Mouse (Mus musculus) hindbrain, embryonic 10.5 days (tissue): ENCODE results near the gene Olfr11. TPM values are rescaled to one million over a fixed set of nuclear protein-coding genes. Genes with fewer than 3 reads are reported as not detected.

ENCODE experiments used
- DNase-seq: peaks from one replicate; pipeline ENCODE4 v3.0.0-alpha.2; 2017; ENCODE audit warnings: low spot score
- H3K27ac ChIP-seq: fragments of 300-500 bp; sonication (generic); 2 replicates; pipeline ENCODE4 v1.5.1; 2016; ENCODE audit warnings: mild to moderate bottlenecking, moderate library complexity
- H3K27me3 ChIP-seq: fragments of 300-500 bp; sonication (generic); 2 replicates; pipeline ENCODE4 v1.6.1; 2016; ENCODE audit warnings: mild to moderate bottlenecking; ENCODE audit not compliant: poor library complexity, insufficient read depth, severe bottlenecking
- H3K36me3 ChIP-seq: fragments of 300-500 bp; sonication (generic); 2 replicates; pipeline ENCODE4 v1.6.1; 2016; ENCODE audit warnings: mild to moderate bottlenecking, moderate library complexity
- H3K4me1 ChIP-seq: fragments of 300-500 bp; sonication (generic); replicated peaks from 2 replicates; pipeline ENCODE4 v1.6.1; 2016; ENCODE audit warnings: mild to moderate bottlenecking
- H3K4me3 ChIP-seq: fragments of 300-500 bp; sonication (generic); 2 replicates; pipeline ENCODE4 v1.5.1; 2016; ENCODE audit warnings: mild to moderate bottlenecking, moderate library complexity
- H3K9me3 ChIP-seq: fragments of 300-500 bp; sonication (generic); 2 replicates; pipeline ENCODE4 v1.6.1; 2016; ENCODE audit warnings: mild to moderate bottlenecking, moderate library complexity
- WGBS: fragments of 180-500 bp; shearing (Covaris S2); methylation state at CpG from one replicate; pipeline ENCODE4 v1.1.7; 2016; 5-methylcytosine and 5-hydroxymethylcytosine counted together
- polyA plus RNA-seq: library from polyadenylated mRNA; unstranded; fragments of >200 nt; fragmentation: Nextera tagmentation; extraction: Ambion mirVana; gene quantifications from 2 replicates; pipeline ENCODE4 v1.2.1, GENCODE M21; 2016

Gene Olfr11
- polyA plus RNA-seq, result not detected in 2 replicates

DNA sequence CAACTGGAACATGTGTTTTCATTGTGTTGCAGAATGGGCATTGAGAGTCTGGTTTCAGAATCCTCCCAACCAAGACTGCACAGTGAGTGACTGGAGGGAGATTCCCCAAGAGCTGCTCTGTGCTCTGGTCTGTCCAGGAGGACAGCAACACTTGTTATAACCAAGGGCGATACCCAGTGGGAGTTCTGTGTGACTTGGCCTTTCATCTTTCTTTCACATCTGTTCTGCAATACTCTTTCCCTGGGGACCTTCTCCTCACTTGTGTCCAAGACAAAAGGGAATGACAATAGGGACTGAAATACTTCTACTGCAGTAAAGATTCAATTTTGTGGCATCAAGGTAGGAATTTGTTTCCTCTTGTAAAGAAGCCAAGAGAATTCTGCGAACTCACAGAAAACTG lies at the start of gene Olfr11:
Gene Olfr11 (minus strand): TSS at position 101 of the 400 bp plus-strand sequence.
- no peaks in the 10 kb centered on the region for H3K4me1 ChIP-seq
- H3K27me3 ChIP-seq, result no peaks in the 10 kb centered on the region
- 81% methylated on average over 2 of the region's 2 CpGs for WGBS
- no peak within 1 kb of the TSS for H3K4me3 ChIP-seq
- H3K27ac ChIP-seq, result no peak within 1 kb of the TSS
- no peaks in the 10 kb centered on the region for H3K36me3 ChIP-seq
- H3K9me3 ChIP-seq, result no peaks in the 10 kb centered on the region; the same call in 1 of the 2 replicates
- DNase-seq, result no peak

DNA sequence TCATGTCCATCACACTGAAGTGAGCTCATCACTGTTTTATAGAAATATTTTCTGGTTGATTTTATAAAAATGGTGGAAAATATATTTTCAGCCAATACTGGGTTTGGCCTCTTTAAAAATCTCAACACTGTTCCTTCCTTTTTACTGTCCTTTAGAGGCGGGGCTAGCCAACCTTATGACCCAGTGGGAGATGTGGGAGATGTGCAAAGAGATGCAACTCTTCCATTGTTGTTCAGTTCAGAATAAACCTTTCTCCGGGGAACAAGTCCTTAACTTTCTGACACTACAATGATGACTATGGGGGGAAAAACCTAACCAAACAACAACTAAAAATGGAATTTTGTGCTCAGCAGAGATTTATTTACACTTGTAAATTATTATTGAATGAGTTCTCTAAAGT lies 35.0 kb upstream of the Olfr11 start, which contains the start of gene Olfr1360:
Gene Olfr1360 (minus strand): TSS at position 101 of the 400 bp plus-strand sequence.
- no peak for DNase-seq
- no peak within 1 kb of the TSS for H3K27ac ChIP-seq
- no peaks in the 10 kb centered on the region for H3K9me3 ChIP-seq
- no peaks in the 10 kb centered on the region for H3K36me3 ChIP-seq
- H3K4me3 ChIP-seq, result no peak within 1 kb of the TSS
- H3K27me3 ChIP-seq, result no peaks in the 10 kb centered on the region
- no peaks in the 10 kb centered on the region for H3K4me1 ChIP-seq
- 71% methylated on average over 2 of the region's 2 CpGs for WGBS

DNA sequence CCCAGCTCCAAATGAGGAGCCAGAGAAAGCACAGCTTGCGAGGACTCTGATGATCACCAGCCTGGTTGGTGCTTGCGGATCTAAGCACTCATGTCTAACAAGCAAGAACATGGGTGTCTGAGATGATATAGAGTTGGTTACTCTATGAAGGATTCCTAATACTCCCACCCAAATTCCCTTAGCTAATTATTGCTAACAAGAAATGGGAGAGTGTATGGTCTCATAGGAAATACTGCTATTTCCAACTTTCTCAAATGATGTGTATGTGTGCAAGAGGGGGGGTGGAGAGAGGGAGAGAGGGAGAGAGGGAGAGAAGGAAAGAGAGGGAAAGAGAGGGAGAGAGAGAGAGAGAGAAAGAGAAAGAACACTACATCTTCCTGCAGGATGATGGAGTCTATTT lies 21.0 kb upstream of the Olfr11 start, which contains the start of gene Olfr1361:
Gene Olfr1361 (minus strand): TSS at position 101 of the 400 bp plus-strand sequence.
- no peaks in the 10 kb centered on the region for H3K9me3 ChIP-seq
- no peaks in the 10 kb centered on the region for H3K4me1 ChIP-seq
- no peak within 1 kb of the TSS for H3K27ac ChIP-seq
- WGBS, result 74% methylated on average over 2 of the region's 2 CpGs
- H3K27me3 ChIP-seq, result no peaks in the 10 kb centered on the region
- no peak for DNase-seq
- no peaks in the 10 kb centered on the region for H3K36me3 ChIP-seq
- H3K4me3 ChIP-seq, result no peak within 1 kb of the TSS

DNA sequence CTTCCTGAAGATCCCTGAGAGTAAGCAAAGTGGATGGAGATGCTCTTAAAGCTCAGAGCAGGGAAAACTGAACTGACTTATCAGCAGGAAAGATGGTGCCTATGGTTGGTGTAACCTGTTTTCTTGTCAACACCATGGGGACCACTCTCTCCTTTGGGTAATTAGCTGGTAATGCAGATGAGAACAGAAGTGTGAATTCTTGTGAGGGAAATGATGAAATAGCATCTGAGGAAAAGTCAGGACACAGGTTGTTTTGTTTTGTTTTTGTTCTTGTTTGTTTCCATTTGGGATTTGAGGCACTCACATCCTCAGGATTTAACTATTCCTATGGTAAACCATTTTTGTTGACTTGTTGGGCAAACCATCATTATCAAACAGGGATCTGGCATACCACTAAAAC lies 28.4 kb downstream of the Olfr11 start, which contains the start of gene Olfr1362:
Gene Olfr1362 (minus strand): TSS at position 101 of the 400 bp plus-strand sequence.
- no peaks in the 10 kb centered on the region for H3K4me1 ChIP-seq
- H3K27ac ChIP-seq, result no peak within 1 kb of the TSS
- DNase-seq, result no peak
- H3K4me3 ChIP-seq, result no peak within 1 kb of the TSS
- H3K9me3 ChIP-seq, result no peaks in the 10 kb centered on the region
- H3K27me3 ChIP-seq, result no peaks in the 10 kb centered on the region
- H3K36me3 ChIP-seq, result no peaks in the 10 kb centered on the region

DNA sequence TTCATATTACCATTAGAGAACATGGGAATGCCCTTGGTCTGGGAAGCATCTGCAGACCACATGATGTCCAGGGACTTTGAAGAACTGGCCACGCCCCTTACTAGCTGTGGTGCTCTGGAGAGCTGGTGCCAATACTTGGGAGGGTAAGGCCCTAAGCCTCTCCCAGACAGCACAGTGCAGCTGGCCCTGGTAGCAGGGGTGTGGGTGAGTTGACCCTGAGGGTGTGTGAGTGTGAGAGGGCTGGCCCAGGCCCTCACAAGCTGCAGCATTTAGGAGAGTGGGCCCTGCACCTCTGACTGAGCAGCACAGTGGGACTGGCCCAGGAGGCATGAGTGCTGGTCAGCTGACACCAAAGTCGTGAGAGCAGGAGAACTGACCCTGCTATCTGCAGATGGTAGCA lies 50.7 kb downstream of the Olfr11 start:
- no peak overlapping the region for H3K4me3 ChIP-seq
- H3K27ac ChIP-seq, result no peak overlapping the region
- 70% methylated on average over 2 of the region's 2 CpGs for WGBS
- DNase-seq, result no peak
- H3K27me3 ChIP-seq, result no peaks in the 10 kb centered on the region
- H3K36me3 ChIP-seq, result no peaks in the 10 kb centered on the region
- H3K4me1 ChIP-seq, result no peaks in the 10 kb centered on the region
- 0 out of 2 replicates have a peak, but pooled peaks cover 5% of the 10 kb centered on the region for H3K9me3 ChIP-seq

Other genes starting within 250 kb of the Olfr11 start
- gene Zkscan3, start 239.8 kb downstream of the Olfr11 start, polyA plus RNA-seq, result 76.8 and 87.6 TPM in 2 replicates
- gene Pgbd1, start 201.5 kb downstream of the Olfr11 start, polyA plus RNA-seq, result 4.3 and 5.5 TPM in 2 replicates
- gene Zscan26, start 188.8 kb downstream of the Olfr11 start, polyA plus RNA-seq, result 20.6 and 23.6 TPM in 2 replicates
- gene Nkapl, start 174.0 kb downstream of the Olfr11 start, polyA plus RNA-seq, result 2.0 and 2.5 TPM in 2 replicates
- 4.2 and 4.4 TPM in 2 replicates for gene Zkscan4, start 163.6 kb downstream of the Olfr11 start, polyA plus RNA-seq
- 1.7 TPM in 1 of 2 replicates, not detected in the other for gene Gm10065, start 163.1 kb downstream of the Olfr11 start, polyA plus RNA-seq
- 0.16 and 0.39 TPM in 2 replicates for gene AK157302, start 147.3 kb downstream of the Olfr11 start, polyA plus RNA-seq
- gene Gm11273, start 141.1 kb downstream of the Olfr11 start, polyA plus RNA-seq, result 5.3 and 6.4 TPM in 2 replicates
- gene Zkscan8, start 111.4 kb downstream of the Olfr11 start, polyA plus RNA-seq, result 5.0 and 6.7 TPM in 2 replicates
- 0.29 TPM in 1 of 2 replicates, not detected in the other for gene Olfr1366, start 99.7 kb downstream of the Olfr11 start, polyA plus RNA-seq
- gene Olfr1535, start 82.6 kb downstream of the Olfr11 start, polyA plus RNA-seq, result not detected in 2 replicates
- not detected in 2 replicates for gene Olfr1364, start 60.8 kb downstream of the Olfr11 start, polyA plus RNA-seq
- not detected in 2 replicates for gene Olfr1362, start 28.5 kb downstream of the Olfr11 start, polyA plus RNA-seq
- gene Olfr1361, start 20.9 kb upstream of the Olfr11 start, polyA plus RNA-seq, result not detected in 2 replicates
- not detected in 2 replicates for gene Olfr1360, start 34.9 kb upstream of the Olfr11 start, polyA plus RNA-seq
- gene Olfr1359, start 55.6 kb upstream of the Olfr11 start, polyA plus RNA-seq, result not detected in 2 replicates
- gene Hist1h2bl, start 73.6 kb upstream of the Olfr11 start, polyA plus RNA-seq, result 2.2 TPM in 1 of 2 replicates, not detected in the other
- gene Hist1h2ai, start 73.9 kb upstream of the Olfr11 start, polyA plus RNA-seq, result 16.6 and 22.9 TPM in 2 replicates
- gene Hist1h3h, start 75.1 kb upstream of the Olfr11 start, polyA plus RNA-seq, result 12.7 and 15.7 TPM in 2 replicates
- 5.2 and 6.1 TPM in 2 replicates for gene Hist1h2bm, start 79.5 kb upstream of the Olfr11 start, polyA plus RNA-seq
- 0.58 and 0.85 TPM in 2 replicates for gene Hist1h4j, start 92.5 kb upstream of the Olfr11 start, polyA plus RNA-seq
- gene Hist1h4k, start 108.0 kb upstream of the Olfr11 start, polyA plus RNA-seq, result 2.8 and 4.2 TPM in 2 replicates
- 14.0 and 21.0 TPM in 2 replicates for gene Hist1h2ak, start 111.3 kb upstream of the Olfr11 start, polyA plus RNA-seq
- 1.0 and 3.4 TPM in 2 replicates for gene Hist1h2bn, start 111.6 kb upstream of the Olfr11 start, polyA plus RNA-seq
- 39.0 and 41.1 TPM in 2 replicates for gene Hist1h1b, start 138.1 kb upstream of the Olfr11 start, polyA plus RNA-seq
- 112 and 120 TPM in 2 replicates for gene Hist1h3i, start 140.9 kb upstream of the Olfr11 start, polyA plus RNA-seq
- gene Hist1h2an, start 144.7 kb upstream of the Olfr11 start, polyA plus RNA-seq, result 9.9 and 11.4 TPM in 2 replicates
- 2.4 and 3.3 TPM in 2 replicates for gene Hist1h2bp, start 144.9 kb upstream of the Olfr11 start, polyA plus RNA-seq
- 18.9 and 20.9 TPM in 2 replicates for gene Hist1h2bq, start 167.7 kb upstream of the Olfr11 start, polyA plus RNA-seq
- gene Hist1h2ao, start 167.9 kb upstream of the Olfr11 start, polyA plus RNA-seq, result 2.3 TPM in 1 of 2 replicates, not detected in the other
- gene Hist1h4m, start 169.2 kb upstream of the Olfr11 start, polyA plus RNA-seq, result not detected in 2 replicates
- 9.7 and 10.0 TPM in 2 replicates for gene Hist1h4n, start 189.7 kb upstream of the Olfr11 start, polyA plus RNA-seq
- 6,234 and 6,449 TPM in 2 replicates for gene Hist1h2ap, start 191.0 kb upstream of the Olfr11 start, polyA plus RNA-seq
- gene Hist1h2br, start 191.2 kb upstream of the Olfr11 start, polyA plus RNA-seq, result 19.3 and 21.2 TPM in 2 replicates